Mouse (Mus musculus) embryonic facial prominence, embryonic 11.5 days (tissue): ENCODE data around the gene Gm973. TPM values are rescaled to one million over a fixed set of nuclear protein-coding genes. Genes with fewer than 3 reads are reported as not detected.

Source experiments
- ATAC-seq: fragments of 200-750 bp; cut with Nextera tagmentation; replicated peaks from 2 replicates; pipeline ENCODE4 v1.8.0; 2017; ENCODE audit warnings: low read depth; ENCODE audit not compliant: insufficient number of reproducible peaks, low FRiP score, low TSS enrichment
- DNase-seq: peaks from one replicate; pipeline ENCODE4 v3.0.0-alpha.2; 2015; ENCODE audit warnings: low spot score
- H3K27ac ChIP-seq: fragments of 300-500 bp; sonication (generic); replicated peaks from 2 replicates; pipeline ENCODE4 v1.5.1; 2014; ENCODE audit warnings: mild to moderate bottlenecking, low read depth, low read length, control low read depth
- H3K27me3 ChIP-seq: fragments of 300-500 bp; sonication (generic); 2 replicates; pipeline ENCODE4 v1.6.1; 2014; ENCODE audit warnings: mild to moderate bottlenecking, low read length, moderate library complexity, mixed read lengths; ENCODE audit not compliant: control insufficient read depth, insufficient read depth
- H3K36me3 ChIP-seq: fragments of 300-500 bp; sonication (generic); replicated peaks from 2 replicates; pipeline ENCODE4 v1.6.1; 2014; ENCODE audit warnings: low read depth, mild to moderate bottlenecking, low read length, moderate library complexity, mixed read lengths; ENCODE audit not compliant: control insufficient read depth, insufficient read depth
- H3K4me1 ChIP-seq: fragments of 300-500 bp; sonication (generic); 2 replicates; pipeline ENCODE4 v1.6.1; 2014; ENCODE audit warnings: low read length, mixed read lengths; ENCODE audit not compliant: control insufficient read depth, insufficient read depth
- H3K4me2 ChIP-seq: fragments of 300-500 bp; sonication (generic); 2 replicates; pipeline ENCODE4 v1.6.1; 2014; ENCODE audit warnings: low read depth, mild to moderate bottlenecking, control low read depth, low read length, moderate library complexity
- H3K4me3 ChIP-seq: fragments of 300-500 bp; sonication (generic); 2 replicates; pipeline ENCODE4 v1.5.1; 2014; ENCODE audit warnings: low read depth, low read length, control low read depth
- H3K9ac ChIP-seq: fragments of 300-500 bp; sonication (generic); replicated peaks from 2 replicates; pipeline ENCODE4 v1.6.1; 2014; ENCODE audit warnings: mild to moderate bottlenecking, control low read depth, low read length
- H3K9me3 ChIP-seq: fragments of 300-500 bp; sonication (generic); replicated peaks from 2 replicates; pipeline ENCODE4 v1.6.1; 2016; ENCODE audit warnings: mild to moderate bottlenecking, low read length, inconsistent platforms, mixed read lengths; ENCODE audit not compliant: control insufficient read depth
- WGBS: fragments of 180-500 bp; shearing (Covaris S2); extraction: QIAGEN DNeasy Blood & Tissue Kit; methylation state at CpG from one replicate; pipeline ENCODE4 v1.1.7; 2014; 5-methylcytosine and 5-hydroxymethylcytosine counted together
- polyA plus RNA-seq: library from polyadenylated mRNA; unstranded; fragments of >200 nt; fragmentation: Nextera tagmentation; extraction: Ambion mirVana; gene quantifications from 2 replicates; pipeline ENCODE4 v1.2.1, GENCODE M21; 2014

Gm973 gene
- polyA plus RNA-seq, 1 experiment from 2014 or later, result 2.3 TPM

- H3K4me1 ChIP-seq, result no peaks in the 10 kb centered on the region
- H3K27ac ChIP-seq, result peak overlapping the region; percentile 90
- H3K36me3 ChIP-seq, result no peaks in the 10 kb centered on the region
- peak overlapping the region; percentile 47 for H3K4me2 ChIP-seq
- under 1% methylated on average over 23 of the region's 23 CpGs for WGBS
- peak overlapping the region; percentile 87 for H3K4me3 ChIP-seq
- DNase-seq, result no peak
- H3K9me3 ChIP-seq, result no peaks in the 10 kb centered on the region
- peak; percentile 73 for ATAC-seq
- H3K9ac ChIP-seq, result peak overlapping the region; percentile 54
- H3K27me3 ChIP-seq, result no peaks in the 10 kb centered on the region
These were observed 35.1 kb upstream of the Gm973 start for GRCm38 (mm10) chr1:59480821-59481455.

GRCm38 (mm10) chr1:59481456-59482291, 34.4 kb upstream of the Gm973 start:
- peak; percentile 99 for DNase-seq
- no peaks in the 10 kb centered on the region for H3K9me3 ChIP-seq
- H3K4me2 ChIP-seq, result peak overlapping the region; percentile 95
- peak overlapping the region; percentile 87 for H3K4me3 ChIP-seq
- no peaks in the 10 kb centered on the region for H3K27me3 ChIP-seq
- H3K36me3 ChIP-seq, result no peaks in the 10 kb centered on the region
- H3K27ac ChIP-seq, result peak overlapping the region; percentile 98
- no peaks in the 10 kb centered on the region for H3K4me1 ChIP-seq
- peak overlapping the region; percentile 96 for H3K9ac ChIP-seq
- under 1% methylated on average over 57 of the region's 57 CpGs for WGBS
- ATAC-seq, result peak; percentile 90

- under 1% methylated on average over 35 of the region's 35 CpGs for WGBS
- peak; percentile 21 for ATAC-seq
- Histone ChIP-seq H3K4me1 (no peaks in the 10 kb centered on the region; the same call in 1 of the 2 replicates), H3K4me3 (peak within 1 kb of the TSS; percentile 87), H3K9me3 (no peaks in the 10 kb centered on the region), H3K27ac (peak within 1 kb of the TSS; percentile 98), H3K4me2 (peak within 1 kb of the TSS; percentile 95), H3K36me3 (no peaks in the 10 kb centered on the region), H3K9ac (peak within 1 kb of the TSS; percentile 96), H3K27me3 (no peaks in the 10 kb centered on the region)
- peak; percentile 64 for DNase-seq
These were observed 33.8 kb upstream of the Gm973 start, which contains the start of gene Fzd7 for GRCm38 (mm10) chr1:59482331-59482695. Gene Fzd7, plus strand, starts transcription at chr1:59482424.

- no peaks in the 10 kb centered on the region for H3K9me3 ChIP-seq
- peak; percentile 41 for DNase-seq
- peak overlapping the region; percentile 98 for H3K27ac ChIP-seq
- WGBS, result under 1% methylated on average over 87 of the region's 88 CpGs
- peak overlapping the region; percentile 95 for H3K4me2 ChIP-seq
- no peaks in the 10 kb centered on the region for H3K36me3 ChIP-seq
- ATAC-seq, result peak; percentile 5; the same call in 1 of the 2 replicates
- peak overlapping the region; percentile 96 for H3K9ac ChIP-seq
- H3K27me3 ChIP-seq, result no peaks in the 10 kb centered on the region
- H3K4me3 ChIP-seq, result peak overlapping the region; percentile 87
- H3K4me1 ChIP-seq, result peaks cover 5% of the 10 kb centered on the region
These were observed 33.2 kb upstream of the Gm973 start for GRCm38 (mm10) chr1:59482696-59483520.

GRCm38 (mm10) chr1:59483521-59484245, 32.4 kb upstream of the Gm973 start:
- peak overlapping the region; percentile 98 for H3K27ac ChIP-seq
- H3K4me1 ChIP-seq, result peaks cover 5% of the 10 kb centered on the region
- H3K4me3 ChIP-seq, result peak overlapping the region; percentile 87
- H3K9ac ChIP-seq, result peak overlapping the region; percentile 96
- under 1% methylated on average over 43 of the region's 46 CpGs for WGBS
- no peaks in the 10 kb centered on the region for H3K27me3 ChIP-seq
- DNase-seq (peak; percentile 88), ATAC-seq (peak; percentile 21; the same call in 1 of the 2 replicates)
- peak overlapping the region; percentile 95 for H3K4me2 ChIP-seq
- H3K9me3 ChIP-seq, result no peaks in the 10 kb centered on the region
- H3K36me3 ChIP-seq, result no peaks in the 10 kb centered on the region

GRCm38 (mm10) chr1:59484314-59484713, 31.8 kb upstream of the Gm973 start:
- Histone ChIP-seq H3K9ac (peak overlapping the region; percentile 96), H3K27me3 (no peaks in the 10 kb centered on the region), H3K9me3 (no peaks in the 10 kb centered on the region), H3K36me3 (no peaks in the 10 kb centered on the region), H3K4me3 (peak overlapping the region; percentile 87), H3K4me1 (peaks cover 5% of the 10 kb centered on the region), H3K27ac (peak overlapping the region; percentile 53; the same call in 1 of the 2 replicates), H3K4me2 (peak overlapping the region; percentile 95)
- DNase-seq (peak; percentile 39), ATAC-seq (no peak)
- WGBS, result 2% methylated on average over 21 of the region's 21 CpGs
